Mouse (Mus musculus): ENCODE data around the gene Spag7.
A peak's percentile ranks its signal among the peaks of the same experiment; 100 is the strongest.

Spag7 gene

DNA sequence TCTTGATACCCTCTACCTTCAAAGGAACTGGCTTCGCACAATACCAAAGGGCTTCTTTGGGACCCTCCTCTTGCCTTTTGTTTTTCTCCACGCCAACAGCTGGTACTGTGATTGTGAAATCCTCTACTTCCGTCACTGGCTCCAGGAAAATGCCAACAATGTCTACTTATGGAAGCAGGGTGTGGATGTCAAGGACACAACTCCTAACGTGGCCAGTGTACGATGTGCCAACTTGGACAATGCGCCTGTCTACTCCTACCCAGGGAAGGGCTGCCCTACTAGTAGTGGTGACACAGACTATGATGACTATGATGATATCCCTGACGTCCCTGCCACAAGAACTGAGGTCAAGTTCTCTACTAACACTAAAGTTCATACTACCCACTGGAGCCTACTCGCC lies 29.2 kb downstream of the Spag7 start:
- no peak for DNase-seq

DNA sequence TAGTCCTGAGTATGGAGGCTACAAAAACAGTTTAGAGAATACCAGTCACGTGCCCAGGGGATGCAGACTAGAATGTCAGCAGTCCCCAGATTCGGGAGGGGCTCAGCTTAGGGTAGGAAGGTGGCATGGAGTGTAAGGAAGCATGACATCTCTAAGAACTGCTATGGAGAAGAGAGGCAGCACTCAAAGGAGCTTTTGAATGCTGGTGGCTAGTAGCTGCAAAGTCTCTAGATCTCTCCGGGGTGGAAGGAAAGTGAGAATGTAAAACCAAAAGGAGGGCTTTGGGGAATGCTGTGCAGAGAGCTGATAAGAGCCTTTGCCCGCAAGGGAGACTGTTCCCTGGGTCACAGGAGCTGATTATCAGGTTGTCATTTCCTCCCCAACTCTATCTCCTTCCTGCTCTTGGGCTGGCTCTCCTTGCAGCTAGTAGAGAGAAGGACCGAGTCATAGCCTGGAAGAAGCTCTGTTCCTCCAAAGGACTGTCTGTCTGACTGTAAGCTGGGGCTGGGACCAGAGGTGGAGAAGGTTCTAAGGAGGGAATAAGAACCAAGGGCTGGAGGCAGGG lies 30.4 kb downstream of the Spag7 start, which contains the start of gene Gp1ba:
Gp1ba (plus strand) TSS at position 409 of the 565 bp plus-strand sequence.
- DNase-seq, result no peak

- DNase-seq, result no peak
Observed at GRCm38 (mm10) chr11:70638293-70638692, 30.9 kb downstream of the Spag7 start.

DNA sequence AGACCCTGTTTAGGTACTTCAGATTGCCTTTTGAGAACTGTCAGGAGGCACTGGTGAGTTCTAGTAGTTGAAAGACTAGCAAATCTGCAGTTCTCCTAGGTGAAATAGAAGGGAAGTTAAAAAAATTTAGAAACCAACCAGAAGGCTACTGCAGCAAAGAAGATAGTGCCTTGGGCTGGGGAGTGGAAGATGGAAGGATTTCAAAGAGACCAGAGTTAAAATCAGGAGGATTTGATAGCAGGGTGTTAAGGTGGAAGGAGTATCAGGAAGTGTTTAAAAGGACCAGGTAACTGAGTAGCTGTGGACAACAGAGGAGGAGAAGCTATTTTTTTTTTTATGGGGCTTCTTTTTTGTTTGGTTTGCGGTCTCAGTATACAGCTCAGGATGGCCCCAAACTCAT lies 31.5 kb downstream of the Spag7 start:
- no peak for DNase-seq

- no peak for DNase-seq
Observed at GRCm38 (mm10) chr11:70635601-70636000, 33.6 kb downstream of the Spag7 start.

GRCm38 (mm10) chr11:70630129-70630528 lies 39.1 kb downstream of the Spag7 start:
- DNase-seq, result no peak

GRCm38 (mm10) chr11:70629557-70629956 lies 39.7 kb downstream of the Spag7 start:
- peak; percentile 56 for DNase-seq

DNA sequence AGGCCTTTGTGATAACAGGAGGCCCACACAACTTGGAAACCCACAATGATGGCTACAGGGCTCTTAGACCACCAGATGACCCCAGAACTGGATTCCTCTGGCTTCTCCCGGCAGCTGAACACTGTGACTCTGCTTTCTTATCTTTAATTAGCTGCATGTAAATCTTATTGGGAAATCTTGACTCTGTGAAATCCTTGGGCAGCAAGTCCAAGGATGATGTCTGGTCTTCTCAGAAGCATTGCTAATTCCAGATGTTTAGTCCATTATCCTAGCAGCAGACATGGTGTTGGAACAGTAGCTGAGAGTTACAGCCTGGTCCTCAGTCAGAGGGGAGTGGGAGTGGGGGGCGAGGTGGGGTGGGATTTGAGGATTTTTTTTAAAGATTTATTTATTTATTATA lies 40.8 kb downstream of the Spag7 start:
- no peak for DNase-seq

DNA sequence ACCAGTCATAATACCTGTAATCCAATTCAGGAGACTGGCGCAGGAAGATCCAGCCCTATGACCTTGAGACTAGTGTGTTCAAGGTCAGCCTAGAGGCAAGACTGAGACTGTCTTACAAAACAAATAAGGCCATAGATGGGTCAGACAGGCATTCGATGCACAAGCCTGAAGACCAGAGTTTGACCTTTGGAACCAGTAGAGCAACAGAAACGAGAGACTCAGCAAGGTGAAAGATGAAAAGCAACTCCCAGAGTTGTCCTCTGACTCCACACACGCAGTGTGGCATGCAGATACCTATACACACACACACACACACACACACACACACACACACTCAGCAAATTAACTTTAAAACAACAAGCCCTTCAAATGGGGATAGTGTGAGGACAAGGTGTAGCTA lies 42.3 kb downstream of the Spag7 start:
- DNase-seq, result no peak

DNA sequence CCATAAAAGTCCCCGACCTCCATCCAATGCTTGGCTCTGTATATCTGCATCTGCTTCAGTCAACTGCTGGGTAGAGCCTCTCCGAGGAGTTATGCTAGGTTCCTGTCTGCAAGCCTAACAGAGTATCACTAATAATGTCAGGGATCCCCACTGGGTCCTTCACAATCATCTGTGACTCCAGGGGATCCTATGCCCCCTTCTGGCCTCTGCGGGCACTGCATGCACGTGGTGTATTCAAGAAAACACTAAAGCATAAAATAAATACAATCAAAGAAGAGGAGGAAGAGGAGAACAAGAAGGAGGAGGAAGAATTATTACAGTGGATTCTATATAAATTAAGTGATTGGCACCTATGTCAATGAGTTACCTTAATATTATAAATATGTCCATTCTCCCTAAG lies 43.7 kb downstream of the Spag7 start:
- DNase-seq, result peak; percentile 87

GRCm38 (mm10) chr11:70623053-70623742 lies 46.0 kb downstream of the Spag7 start:
- peak; percentile 41 for DNase-seq

- no peak for DNase-seq
Observed at GRCm38 (mm10) chr11:70621972-70622814, 47.0 kb downstream of the Spag7 start.

DNA sequence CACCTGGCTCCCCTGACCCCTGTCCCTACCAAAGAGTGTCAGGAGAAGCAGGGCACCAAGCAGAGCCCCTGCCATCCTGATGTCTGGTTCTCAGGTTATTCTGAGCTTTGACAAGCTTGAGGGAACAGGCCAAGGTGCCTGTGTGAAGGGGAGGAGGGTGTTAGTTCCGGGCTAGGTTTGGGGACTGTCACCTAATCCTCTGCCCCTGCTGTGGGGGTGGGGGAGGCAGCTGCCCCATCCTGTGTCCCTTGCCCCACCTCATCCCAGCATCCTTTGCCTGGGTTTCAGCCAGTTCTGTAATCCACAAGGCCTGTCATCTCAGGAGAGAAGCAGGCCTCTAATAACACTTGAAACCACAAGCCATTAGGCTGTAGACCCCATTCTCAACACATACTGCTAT lies 50.1 kb downstream of the Spag7 start, which contains the start of gene Chrne:
Chrne (minus strand) TSS at position 116 of the 400 bp plus-strand sequence.
- no peak for DNase-seq

DNA sequence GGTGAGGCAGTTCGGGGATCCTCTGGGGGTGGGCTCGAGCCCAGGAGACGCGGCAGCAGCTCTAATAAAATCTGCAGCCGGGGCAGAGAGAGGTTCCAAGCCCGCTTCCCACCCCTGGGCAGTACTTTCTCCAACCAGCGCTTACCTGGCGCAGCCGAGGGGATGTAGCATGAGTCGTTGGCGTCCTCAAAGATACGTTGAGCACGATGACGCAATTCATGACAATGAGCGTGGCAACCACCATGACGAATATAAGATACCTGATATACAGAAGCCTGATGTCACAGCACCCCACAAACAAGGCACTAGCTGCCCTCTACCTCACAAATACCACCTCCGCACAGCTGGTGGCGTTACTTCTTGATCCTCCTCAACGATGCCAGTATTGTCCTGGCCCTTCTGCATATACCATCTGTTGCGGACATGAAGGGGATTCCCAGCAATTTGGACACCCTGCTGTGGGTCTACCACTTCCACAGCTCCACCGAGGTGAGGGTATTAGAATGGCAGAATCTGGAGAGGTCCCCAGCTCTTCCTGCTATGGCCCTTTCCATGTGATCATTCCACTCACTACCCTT lies 53.6 kb downstream of the Spag7 start, which contains the start of gene 4930544D05Rik:
4930544D05Rik (plus strand) TSS at position 333 of the 578 bp plus-strand sequence.
- no peak for DNase-seq

GRCm38 (mm10) chr11:70615074-70615473 lies 54.1 kb downstream of the Spag7 start:
- peak; percentile 84 for DNase-seq
